Mouse (Mus musculus) spleen, postnatal 0 days (tissue): ENCODE data around the gene Xiap. TPM values are rescaled to one million over a fixed set of nuclear protein-coding genes. Genes with fewer than 3 reads are reported as not detected.

ENCODE experiments used
- polyA plus RNA-seq: library from polyadenylated mRNA; unstranded; fragments of >200 nt; fragmentation: Nextera tagmentation; extraction: Ambion mirVana; gene quantifications from 2 replicates; pipeline ENCODE4 v1.2.1, GENCODE M21; 2015

Xiap gene
- polyA plus RNA-seq, result 10.9 and 14.0 TPM in 2 replicates

DNA sequence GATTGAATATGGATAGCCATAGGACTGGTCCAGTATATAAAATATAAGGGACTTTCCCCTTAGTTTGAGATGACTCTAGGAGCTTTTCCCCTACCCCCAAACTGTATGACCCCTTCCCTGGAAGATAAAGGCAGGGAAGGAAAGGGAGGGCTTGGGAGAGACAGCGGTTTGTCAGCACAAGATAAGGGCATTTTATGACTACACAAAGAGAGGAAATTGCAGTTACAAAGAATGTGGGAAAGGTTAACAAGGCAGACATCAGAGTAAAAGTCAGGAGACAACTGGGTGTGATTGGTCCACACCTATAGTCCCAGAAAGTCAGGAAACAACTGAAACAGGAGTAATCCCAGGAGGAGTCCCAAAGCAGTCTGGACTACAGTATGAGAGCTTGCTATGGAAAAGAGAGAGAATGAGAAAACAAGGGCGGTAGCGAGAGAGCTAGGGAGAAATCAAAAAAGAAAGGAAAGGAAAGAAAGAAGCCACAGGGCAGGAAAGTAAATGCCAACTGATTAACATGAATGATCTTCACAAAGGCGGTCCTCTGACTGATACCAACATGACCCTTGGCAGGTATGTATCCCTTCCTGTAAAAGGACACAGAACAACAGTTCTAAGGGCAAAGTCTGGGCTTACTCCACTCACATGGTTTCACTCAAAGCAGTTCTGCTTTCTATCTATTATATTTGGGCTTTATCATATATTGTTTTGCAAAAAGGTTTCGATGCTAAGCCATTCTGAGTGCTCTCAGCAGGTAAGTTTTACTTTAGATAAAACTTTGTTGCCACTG, at the start of gene Xiap:
Gene Xiap (plus strand): TSS at position 398 of the 787 bp plus-strand sequence.

GRCm38 (mm10) chrX:42148788-42149556, 89.5 kb downstream of the Xiap start, which contains the start of gene Stag2:
Gene Stag2 (plus strand): TSS chrX:42149317.

Other genes with a start within 250 kb of the Xiap start
- 45.0 and 46.6 TPM in 2 replicates for gene Thoc2, start 139.0 kb upstream of the Xiap start, polyA plus RNA-seq
- gene Stag2, start 89.6 kb downstream of the Xiap start, polyA plus RNA-seq, result 30.6 and 32.1 TPM in 2 replicates